Mouse (Mus musculus) ES-E14 (cell line): ENCODE measurements around the gene Tmppe.

Source experiments
- HCFC1 ChIP-seq: IDR thresholded peaks from 2 replicates; pipeline ENCODE4 v1.6.1; 2012; ENCODE audit warnings: low read length, inconsistent platforms, borderline replicate concordance; ENCODE audit not compliant: insufficient read depth
- ZC3H11A ChIP-seq: IDR thresholded peaks from 2 replicates; pipeline ENCODE4 v1.6.1; 2012; ENCODE audit warnings: low read depth, mild to moderate bottlenecking, inconsistent platforms, low read length, borderline replicate concordance
- ZNF384 ChIP-seq: IDR thresholded peaks from 2 replicates; pipeline ENCODE4 v1.6.1; 2012; ENCODE audit warnings: low read depth, low read length, inconsistent platforms

DNA sequence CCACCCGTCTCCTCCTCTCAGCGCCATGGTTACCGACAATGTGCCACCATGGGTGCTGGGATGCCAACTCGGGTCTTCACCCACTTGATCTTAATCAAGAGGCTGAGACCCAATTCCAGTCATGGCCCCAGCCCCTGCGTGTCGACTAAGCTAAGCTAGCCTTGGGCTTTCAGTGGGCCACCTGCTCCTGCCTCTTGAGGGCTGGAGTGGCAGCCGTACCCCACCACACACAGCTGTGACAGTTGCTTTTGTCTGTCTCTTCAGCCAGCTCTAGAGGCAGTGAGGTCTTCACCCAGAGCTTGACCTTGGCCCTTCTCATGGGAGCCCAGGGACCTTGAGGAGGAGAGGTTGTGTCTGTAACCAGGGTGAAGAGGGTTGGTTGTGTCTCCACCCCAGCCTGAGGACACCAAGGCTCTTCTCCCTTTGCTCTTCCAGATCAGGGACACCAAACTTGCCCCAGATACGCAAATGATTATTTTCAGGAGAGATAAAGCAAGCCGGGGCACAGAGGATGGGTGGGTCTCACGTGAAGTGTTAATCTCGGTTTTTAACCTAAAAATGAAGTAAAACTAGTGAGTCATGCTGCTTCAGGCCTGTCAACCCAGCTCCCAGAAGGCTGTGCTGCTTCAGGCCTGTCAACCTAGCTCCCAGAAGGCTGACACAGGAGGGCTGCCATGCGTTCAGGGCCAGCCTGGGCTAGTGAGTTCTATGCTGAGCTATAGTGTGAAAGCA is 27.4 kb downstream of the Tmppe start:
- TF ChIP-seq ZNF384 (no peak), ZC3H11A (no peak), HCFC1 (no peak)
